Mouse (Mus musculus): Measurements from ENCODE around the gene Tnfrsf11a.
"Not testable (repeated sequence)": the region's sequence is repeated elsewhere in the genome, so short reads cannot be mapped to it uniquely, and the experiment has no call there.

Tnfrsf11a gene

DNA sequence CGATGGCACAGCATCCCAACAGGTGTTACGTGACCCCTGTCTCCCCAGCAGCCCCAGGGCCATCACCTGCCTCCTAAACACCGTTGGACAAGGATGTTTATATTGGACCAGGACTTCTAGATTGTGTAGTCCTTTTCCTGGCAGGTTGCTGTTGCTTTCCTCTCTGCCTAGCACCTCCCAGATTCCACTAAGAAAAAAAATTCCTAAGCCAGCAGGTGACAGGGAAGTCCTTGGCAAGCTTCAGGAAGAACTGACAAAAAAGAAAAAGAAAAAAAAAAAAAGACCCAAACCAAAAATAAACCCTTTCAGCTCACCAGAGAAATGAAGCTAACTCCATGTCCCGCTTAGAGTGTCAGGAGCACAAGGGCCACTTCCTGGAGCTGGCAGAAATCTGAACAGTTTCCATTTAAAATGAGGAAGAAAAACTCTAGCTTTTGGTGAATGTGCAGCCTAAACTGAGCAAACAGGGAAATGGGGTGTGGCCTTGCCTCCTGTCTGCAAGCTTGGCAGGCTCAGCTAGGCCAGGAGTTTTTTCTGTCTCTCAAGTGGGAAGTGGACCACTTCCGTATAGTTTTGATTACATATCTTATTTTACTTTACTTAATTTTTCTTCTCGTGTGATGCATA lies 6.3 kb downstream of the Tnfrsf11a start:
- no peak for DNase-seq

GRCm38 (mm10) chr1:105790103-105790502 lies 9.6 kb downstream of the Tnfrsf11a start:
- no peak for DNase-seq

DNA sequence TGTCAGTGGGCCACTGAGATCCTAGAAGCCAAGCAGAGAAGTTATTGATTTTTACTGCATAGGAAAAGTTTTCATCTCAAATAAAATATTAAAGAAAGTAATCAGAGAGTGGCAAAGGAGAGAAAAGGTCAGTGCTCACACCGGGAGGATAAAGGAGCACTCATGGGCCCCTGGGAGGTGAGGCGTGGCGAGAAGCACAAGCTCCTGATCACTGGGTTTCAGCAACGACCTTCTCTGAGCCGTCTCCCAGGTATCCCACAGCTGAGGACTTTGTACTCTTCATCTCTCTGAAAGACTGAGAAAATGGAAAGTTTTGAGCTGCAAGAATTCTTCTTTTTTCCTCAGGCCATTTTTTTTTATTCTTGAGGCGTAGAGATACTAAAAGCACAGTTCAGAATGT lies 14.2 kb downstream of the Tnfrsf11a start:
- DNase-seq, result no peak

DNA sequence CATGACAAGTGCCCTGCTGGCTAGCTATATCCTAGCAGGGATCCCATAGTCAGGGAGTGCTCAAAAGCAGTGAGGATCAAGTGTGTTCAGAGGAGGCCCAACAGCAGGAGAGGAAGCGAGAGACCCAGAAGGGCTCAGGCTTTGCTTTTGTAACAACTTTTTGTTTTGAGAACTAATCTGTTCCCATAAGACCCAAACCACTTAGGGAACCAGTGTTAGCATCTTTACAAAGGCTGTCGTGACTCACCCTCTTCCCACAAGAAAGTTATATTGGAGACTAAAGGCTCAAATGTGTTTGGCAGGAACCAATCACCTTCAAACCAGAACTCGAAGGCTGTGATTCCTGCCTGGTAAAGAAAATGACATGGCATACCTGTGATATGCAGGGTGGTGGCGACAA lies 15.2 kb downstream of the Tnfrsf11a start:
- DNase-seq, result no peak

DNA sequence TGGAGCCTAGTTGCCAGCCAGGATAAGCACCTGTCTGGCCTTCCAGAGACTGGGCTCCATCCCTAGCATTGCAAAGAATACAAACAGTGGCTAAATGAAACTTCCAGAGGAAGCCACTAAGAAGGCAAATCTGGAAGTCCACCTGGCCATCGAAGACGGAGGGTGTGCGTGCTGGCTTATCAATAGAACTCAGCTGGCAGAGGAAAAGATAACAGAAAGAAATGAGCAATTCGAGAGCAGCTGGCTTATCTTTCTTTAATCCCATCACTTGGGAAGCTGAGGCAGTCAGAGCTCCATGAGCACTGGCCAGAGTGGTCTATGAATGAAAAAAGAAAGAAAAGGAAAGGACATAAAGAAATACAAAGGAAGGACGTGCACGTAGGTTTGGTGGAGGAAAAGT lies 20.1 kb downstream of the Tnfrsf11a start:
- DNase-seq, result no peak

- no peak for DNase-seq
Observed at GRCm38 (mm10) chr1:105801252-105801651, 20.7 kb downstream of the Tnfrsf11a start.

DNA sequence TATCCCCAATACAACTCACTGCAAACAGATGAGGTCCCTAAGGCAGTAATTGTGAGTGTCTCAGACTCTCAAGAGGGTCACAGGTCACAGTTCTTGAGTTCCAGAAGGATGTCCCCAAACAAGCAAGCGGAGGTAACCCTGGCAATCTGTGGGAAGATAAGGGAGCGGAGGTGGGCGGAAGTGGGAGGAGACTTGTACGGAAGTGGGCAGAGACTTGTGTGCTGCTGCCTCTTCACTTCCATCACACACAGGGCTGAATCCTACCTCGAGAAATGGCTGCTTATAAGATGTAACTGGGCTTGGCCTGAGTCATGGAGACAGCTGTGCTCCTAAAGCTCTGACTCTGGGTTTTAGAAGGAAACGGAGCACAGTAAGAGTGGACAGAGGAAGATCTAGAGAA lies 22.4 kb downstream of the Tnfrsf11a start:
- DNase-seq, result no peak

- no peak for DNase-seq
Observed at GRCm38 (mm10) chr1:105804285-105804684, 23.8 kb downstream of the Tnfrsf11a start.

DNA sequence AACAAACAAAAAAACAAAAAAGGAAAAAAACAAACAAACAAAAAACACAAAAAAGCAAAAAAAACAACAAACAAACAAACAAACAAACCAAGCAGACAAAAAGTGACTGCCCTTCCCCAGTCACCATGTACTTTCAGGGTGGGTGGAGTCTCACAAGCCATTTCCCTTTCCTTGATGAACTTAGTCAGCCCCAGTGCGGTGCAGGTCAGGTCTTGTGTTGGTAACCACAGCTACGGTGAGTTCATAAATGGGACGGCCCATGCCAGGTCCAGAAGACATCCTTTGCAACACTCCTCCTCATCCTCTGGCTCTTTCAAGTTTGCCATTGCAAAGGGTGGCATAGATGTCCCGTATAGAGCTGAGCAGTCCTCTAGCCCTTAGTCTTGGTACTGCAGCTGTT lies 25.0 kb downstream of the Tnfrsf11a start:
- no peak for DNase-seq

GRCm38 (mm10) chr1:105807028-105807722 lies 26.7 kb downstream of the Tnfrsf11a start:
- DNase-seq, result no peak

DNA sequence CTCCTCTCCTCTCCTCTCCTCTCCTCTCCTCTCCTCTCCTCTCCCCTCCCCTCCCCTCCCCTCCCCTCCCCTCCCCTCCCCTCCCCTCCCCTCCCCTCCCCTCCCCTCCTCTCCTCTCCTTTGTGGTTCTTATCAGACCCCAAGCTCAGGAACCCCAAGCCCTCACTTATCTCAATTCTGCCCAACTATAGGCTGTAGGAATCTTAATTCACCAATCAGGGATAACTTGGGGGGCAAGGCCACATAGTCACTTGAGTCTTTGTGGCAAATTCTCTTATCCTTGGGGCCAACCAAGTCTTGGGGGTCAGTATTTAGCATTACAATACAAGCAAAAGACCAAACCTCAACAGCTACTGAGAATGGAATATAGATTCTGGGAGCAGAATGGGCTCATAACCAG lies 31.5 kb downstream of the Tnfrsf11a start:
- DNase-seq, result not testable (repeated sequence)

DNA sequence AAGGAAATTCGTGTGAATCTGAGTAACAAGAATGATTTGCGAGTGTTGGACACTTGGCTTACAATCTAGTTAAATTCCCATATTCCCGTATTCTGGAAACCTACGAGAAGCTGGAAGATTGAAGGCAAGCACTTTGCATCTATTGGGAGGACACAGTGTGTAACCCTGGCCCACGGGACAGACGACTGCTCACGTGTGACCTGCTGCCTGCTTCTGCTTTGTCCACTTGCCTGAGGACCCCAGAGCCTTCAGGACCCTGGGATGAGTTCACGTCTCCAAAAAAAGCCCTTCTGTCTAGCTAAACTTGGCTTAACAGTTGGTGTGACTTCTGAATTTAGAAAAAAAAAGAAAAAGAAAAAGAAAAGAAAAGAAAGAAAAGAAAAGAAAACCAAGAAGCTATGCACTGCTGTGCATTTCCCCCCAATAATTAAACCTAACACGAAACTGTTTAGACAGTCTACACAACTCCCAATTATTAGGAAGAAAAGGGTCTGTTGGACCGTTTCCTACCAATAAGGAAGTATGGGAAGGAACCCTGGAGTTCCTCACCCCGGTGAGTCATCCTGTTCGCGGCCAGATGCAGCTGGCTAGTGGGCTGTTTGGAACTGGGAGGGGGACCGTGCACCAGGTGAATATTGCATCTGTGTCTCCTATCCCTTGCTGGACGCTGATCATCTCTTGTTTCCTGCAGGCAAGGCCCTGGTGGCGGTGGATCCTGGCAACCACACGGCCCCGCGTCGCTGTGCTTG lies 32.6 kb downstream of the Tnfrsf11a start:
- no peak for DNase-seq

DNA sequence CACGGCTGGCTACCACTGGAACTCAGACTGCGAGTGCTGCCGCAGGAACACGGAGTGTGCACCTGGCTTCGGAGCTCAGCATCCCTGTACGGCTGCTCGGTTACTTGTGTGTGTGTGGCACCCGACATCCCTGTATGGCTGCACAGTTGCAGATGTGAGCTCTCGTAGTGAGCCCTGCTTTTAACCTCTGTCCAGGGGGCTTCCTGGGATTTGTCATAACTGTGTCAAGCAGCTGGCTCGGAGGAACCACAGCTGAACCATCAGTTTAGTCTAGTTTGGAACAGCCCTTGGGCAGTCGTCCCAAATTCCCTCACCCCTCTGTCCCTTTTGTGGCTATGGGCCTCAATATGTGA lies 33.2 kb downstream of the Tnfrsf11a start:
- no peak for DNase-seq

DNA sequence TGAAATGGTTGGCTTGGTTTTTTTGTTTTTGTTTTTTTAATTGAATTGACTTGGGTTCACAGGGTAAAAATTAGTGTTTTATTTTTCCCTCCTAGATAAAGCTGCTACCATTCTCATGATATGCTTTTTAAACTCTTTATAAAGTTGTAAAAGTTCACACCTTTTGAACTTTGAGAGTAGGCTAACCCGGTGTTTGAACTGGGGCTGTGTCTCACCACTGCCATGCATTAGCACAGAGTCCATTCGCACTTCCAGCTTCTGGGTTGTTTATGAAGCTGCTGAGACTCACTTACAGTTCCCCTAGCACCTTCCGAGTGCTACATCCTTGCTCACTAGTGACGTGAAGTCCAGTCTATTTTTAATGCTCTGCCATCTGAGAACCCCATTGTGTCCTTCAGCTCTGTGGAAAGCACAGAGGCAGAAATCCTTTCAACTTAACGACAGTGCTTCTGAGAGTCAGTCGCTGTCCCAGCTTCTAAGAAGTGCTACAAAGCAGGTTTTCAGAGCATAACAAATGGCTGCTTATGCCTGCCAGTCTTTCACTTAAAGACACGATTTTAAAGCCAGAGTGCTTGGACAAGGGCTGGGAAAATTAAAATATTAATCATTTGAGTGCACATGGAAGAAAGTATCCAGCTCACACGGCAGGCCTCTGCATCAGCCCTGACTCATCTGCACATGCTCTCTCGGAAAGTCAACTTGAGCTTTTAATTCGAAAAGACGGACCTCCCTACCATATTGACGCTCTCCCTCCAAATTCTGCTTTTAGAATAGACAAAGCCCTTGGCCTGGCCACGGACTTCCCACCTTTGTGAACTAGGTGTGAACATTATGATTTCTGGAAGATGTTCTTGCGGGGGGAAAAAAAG lies 34.1 kb downstream of the Tnfrsf11a start:
- no peak for DNase-seq

DNA sequence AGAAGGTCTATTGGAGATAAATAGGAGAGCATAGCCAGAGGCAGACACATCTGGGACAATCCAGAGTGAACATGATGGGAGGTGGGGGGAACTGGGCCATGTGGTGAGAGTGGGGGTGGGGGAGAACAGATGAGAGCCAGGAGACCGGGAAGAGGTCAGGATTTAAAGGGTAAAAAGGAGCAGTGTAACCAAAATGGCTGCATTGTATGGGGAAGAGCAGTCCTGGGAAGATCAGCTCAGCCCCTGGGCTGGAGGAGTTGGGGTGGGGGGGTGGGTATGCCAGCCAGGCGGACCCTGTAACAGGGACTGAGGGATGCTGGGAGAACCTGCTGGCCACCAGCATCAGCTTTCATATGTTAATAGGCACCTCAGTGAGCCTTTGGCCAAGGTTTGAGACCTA lies 34.8 kb downstream of the Tnfrsf11a start:
- no peak for DNase-seq

DNA sequence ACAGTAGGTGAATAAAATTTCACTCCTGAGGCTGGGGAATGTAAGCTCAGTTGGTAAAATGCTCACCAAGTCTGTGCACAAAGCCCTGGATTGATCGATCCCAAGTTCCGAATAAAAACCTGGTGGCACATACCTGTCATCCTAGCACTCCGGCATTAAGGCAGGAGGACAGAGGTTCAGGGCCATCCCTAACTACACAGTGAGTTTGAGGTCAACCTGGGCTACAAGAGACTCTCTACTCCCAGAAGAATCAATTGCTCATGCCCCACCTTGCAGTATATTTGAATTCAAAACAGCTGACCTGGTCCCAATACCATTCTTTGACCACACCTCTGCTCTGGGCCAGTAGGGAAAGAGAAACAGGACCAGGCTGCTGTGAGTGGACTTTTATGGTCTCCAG lies 35.2 kb downstream of the Tnfrsf11a start:
- no peak for DNase-seq

GRCm38 (mm10) chr1:105819031-105819430 lies 38.5 kb downstream of the Tnfrsf11a start:
- DNase-seq, result no peak

DNA sequence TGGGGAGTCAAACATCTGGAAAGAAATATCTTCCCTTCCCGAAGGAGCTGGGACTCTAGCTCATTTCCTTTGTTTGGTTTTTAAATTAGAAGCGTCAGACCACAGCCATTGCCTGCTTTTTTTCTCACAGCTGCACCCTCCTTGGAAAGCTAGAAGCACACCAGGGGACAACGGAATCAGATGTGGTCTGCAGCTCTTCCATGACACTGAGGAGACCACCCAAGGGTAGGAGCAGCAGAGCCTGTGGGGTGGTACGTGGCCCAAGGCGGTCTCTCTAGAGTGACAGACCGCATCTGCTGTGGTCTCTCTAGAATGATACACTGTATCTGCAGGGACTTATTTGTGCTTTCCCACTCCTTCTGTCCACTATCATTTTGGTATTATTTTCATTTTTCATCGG lies 39.2 kb downstream of the Tnfrsf11a start:
- DNase-seq, result no peak

GRCm38 (mm10) chr1:105824356-105824755 lies 43.8 kb downstream of the Tnfrsf11a start:
- DNase-seq, result no peak

GRCm38 (mm10) chr1:105824980-105825379 lies 44.5 kb downstream of the Tnfrsf11a start:
- no peak for DNase-seq

GRCm38 (mm10) chr1:105827374-105827773 lies 46.9 kb downstream of the Tnfrsf11a start:
- no peak for DNase-seq

DNA sequence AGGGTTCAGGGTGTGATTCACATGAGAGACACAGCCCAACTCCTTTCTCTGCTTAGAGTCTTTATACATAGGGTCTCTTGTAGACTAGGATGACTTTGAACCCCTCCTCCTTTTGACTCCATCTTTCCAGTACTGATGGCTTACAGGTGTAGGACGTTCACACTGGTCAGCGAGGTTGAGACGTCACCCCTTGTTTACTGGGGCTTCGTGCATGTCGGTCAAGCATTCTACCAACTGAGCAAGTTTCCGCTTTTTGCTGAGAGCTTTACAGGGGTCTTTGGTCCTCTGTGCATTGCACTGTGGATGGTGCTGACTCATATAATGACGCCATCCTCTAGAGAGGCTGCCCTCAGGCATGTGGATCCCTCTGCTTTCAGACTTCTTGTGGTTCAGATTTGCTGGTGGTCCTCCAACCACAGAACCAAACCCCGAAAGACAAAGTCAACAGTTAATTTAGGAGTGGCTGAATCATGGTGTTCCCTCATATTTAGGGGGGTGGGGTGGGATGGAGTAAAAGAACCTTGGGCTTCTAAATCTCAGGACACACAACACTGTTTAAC lies 47.3 kb downstream of the Tnfrsf11a start:
- no peak for DNase-seq

DNA sequence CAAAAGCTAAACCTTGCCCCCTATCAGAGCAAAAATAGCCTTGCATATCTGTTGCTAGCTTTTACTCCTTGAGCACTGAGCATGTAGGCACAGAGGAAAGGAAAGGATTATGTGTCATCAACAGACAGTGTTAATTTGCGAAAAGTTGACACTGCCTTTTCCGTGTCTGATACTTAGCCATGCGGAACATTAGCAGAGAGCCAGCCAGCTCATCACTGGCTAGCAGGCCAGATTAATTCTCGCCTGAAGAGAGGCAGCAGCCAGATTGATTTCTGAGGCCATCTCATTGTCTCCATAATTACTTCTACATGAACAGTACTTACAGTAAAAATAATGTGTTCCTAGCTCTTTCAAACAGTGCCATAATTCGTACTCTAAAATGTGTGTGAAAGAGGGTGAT lies 48.7 kb downstream of the Tnfrsf11a start:
- no peak for DNase-seq
